Mouse (Mus musculus) C2C12 (cell line): ENCODE results near the gene Slc26a9.

ENCODE experiments used
- CTCF ChIP-seq: IDR thresholded peaks from one replicate; pipeline ENCODE4 v1.5.1; 2011; ENCODE audit not compliant: control insufficient read depth, insufficient read depth, insufficient read length
- USF1 ChIP-seq: IDR thresholded peaks from one replicate; pipeline ENCODE4 v1.6.1; 2011; ENCODE audit warnings: low read depth, mild to moderate bottlenecking, control low read depth, moderate library complexity

- TF ChIP-seq CTCF = no peak
- TF ChIP-seq USF1 = no peak
Observed at GRCm38 (mm10) chr1:131763683-131764082, 19.9 kb downstream of the Slc26a9 start.
